Mouse (Mus musculus) layer of hippocampus, adult 2 months (tissue): ENCODE data around the gene Ppt1. TPM values are rescaled to one million over a fixed set of nuclear protein-coding genes. Genes with fewer than 3 reads are reported as not detected.

ENCODE experiments used
- DNase-seq, 2 experiments: peaks; one replicate each; pipeline ENCODE4 v3.0.0; 2022; ENCODE audit warnings: low spot score in 2 of 2
- H3K27ac ChIP-seq: fragments of 200-600 bp; 2 replicates; pipeline ENCODE4 v1.8.1; 2022
- H3K4me3 ChIP-seq: fragments of 200-600 bp; 2 replicates; pipeline ENCODE4 v1.8.1; 2022; ENCODE audit warnings: mild to moderate bottlenecking
- CTCF ChIP-seq: fragments of 200-600 bp; conservative IDR thresholded peaks from 2 replicates; pipeline ENCODE4 v1.8.1; 2022; ENCODE audit warnings: antibody characterized with exemption, mild to moderate bottlenecking, moderate library complexity
- total RNA-seq, 2 experiments: library from RNA; stranded (reverse); gene quantifications; 2 replicates each; pipeline ENCODE4 v1.2.3; 2021

The Ppt1 gene
- total RNA-seq, 2 experiments from 2014 or later: 84.6 to 88.1 TPM

DNA sequence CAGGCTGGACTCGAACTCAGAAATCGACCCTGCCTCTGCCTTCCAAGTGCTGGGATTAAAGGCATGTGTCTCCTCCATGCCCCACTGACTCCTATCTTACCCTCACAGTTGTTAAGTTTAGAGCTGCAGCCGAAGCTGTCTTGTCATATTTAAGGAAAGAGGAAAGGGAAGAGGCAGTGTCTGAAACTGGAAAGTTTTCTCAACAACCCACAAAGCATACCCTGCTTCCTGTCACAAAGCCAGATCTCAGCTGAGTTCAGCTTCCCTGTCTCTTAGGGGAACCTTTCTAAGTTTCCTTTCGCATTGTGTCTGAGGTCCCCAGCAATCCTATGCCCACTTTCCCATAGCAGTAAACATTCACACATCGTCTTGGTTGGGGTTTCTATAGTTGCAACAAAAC, 56.1 kb downstream of the Ppt1 start:
- Histone ChIP-seq H3K27ac (peak overlapping the region; percentile 94), H3K4me3 (no peak overlapping the region)
- no peak for DNase-seq
- no peak for TF ChIP-seq CTCF

DNA sequence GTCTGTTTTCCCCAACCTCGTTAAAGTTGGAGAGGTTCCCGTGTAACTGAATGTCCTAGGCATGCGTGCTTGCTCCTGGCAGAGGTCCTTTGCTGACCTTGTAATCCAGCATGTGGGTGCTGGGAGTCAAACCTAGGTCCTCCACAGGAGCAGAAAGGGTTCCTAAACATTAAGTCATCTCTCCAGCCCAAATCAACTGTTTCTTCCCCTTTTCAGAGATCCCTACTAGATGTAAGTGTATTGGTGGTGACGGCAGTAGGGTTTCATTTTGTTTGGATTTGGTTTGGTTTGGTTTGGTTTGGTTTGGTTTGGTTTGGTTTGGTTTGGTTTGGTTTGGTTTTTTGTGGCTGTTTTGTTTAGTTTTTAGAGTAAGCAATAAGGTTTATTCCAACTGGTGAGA, 61.7 kb downstream of the Ppt1 start:
- DNase-seq: no peak
- H3K4me3 ChIP-seq: no peak overlapping the region
- no peak overlapping the region for H3K27ac ChIP-seq
- no peak for TF ChIP-seq CTCF

DNA sequence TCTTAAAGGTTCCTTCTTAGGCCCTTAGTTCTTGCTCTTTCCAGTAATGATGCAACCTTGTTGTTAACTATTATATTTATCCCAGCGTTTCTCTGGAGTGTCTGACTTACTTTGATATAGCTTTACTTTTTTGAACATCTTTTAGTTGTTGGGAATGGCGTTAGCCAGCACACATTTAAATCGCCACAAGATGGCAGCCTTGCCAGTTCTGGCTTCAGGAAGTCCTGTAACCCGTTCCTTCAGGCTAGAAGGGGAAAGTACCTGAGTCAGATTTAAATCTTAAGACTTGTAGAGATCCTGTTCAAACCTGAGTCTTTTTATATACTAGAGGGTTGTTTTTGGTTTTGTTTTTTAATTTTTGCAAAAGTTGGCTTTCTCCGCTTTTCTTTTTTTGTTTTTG, 62.3 kb downstream of the Ppt1 start:
- peak; percentile 91 for TF ChIP-seq CTCF
- peak; percentile 70 to 73 for DNase-seq
- H3K27ac ChIP-seq: no peak overlapping the region
- H3K4me3 ChIP-seq: no peak overlapping the region

DNA sequence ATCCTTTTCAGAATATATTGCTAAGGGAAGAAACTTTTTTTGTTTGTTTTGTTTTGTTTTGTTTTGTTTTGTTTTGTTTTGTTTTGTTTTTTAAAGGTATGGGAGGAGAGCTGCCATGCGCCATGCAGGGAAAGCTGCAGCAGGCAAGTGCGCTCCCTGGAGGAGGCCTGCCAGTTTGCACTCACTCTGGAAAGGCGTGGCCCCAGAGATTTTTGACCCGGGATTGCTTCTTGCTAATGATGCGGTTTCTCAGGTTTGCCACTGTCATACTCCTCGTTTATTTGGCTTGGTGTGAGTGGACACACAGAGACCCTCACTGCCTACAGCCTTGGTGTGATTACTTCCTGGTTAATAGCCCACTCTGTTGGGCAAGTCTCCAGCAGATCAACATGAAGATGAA, 66.1 kb downstream of the Ppt1 start:
- Histone ChIP-seq H3K27ac (no peak overlapping the region), H3K4me3 (no peak overlapping the region)
- peak; percentile 70 for TF ChIP-seq CTCF
- no peak for DNase-seq

DNA sequence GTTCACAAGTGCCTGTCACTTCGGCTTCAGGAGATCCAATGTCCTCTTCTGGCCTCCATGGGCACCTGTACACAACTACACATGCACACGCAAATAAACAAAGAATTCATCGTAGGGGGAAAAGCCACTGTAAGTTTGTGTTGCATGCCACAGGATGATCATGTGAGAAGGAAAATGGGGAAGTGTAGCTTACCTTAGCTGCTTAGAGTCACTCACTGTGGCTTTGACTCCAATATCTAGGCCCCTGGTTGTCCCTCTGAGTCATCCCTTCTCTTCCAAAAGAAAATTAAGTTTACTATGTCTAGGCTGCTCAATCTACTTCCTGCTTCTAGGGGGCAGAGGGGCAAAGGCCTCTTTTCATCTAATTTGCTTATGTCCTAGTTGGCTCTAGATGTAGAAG, 67.7 kb downstream of the Ppt1 start:
- Histone ChIP-seq H3K27ac (no peak overlapping the region), H3K4me3 (no peak overlapping the region)
- DNase-seq: no peak
- TF ChIP-seq CTCF: no peak

DNA sequence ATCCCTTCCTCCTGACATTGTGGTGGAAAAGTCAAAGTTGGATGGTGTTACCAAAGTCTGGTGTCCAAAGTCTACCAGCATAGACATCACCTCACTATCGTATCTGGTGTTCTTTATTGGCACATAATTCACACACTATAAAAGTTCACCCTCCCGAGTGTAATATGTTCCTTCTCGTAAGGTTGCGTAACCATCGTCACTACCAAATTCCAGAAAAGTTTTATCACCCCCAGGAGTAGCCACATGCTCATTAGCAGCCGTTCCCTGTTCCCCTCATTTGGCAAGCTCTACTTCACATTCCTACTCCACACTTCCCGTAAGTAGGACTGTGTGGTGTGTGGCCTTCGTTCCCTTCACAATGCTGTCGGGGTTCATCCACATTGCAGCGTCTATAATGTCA, 69.3 kb downstream of the Ppt1 start:
- TF ChIP-seq CTCF: no peak
- DNase-seq: no peak
- Histone ChIP-seq H3K27ac (no peak overlapping the region), H3K4me3 (no peak overlapping the region)

Other genes starting within 250 kb of the Ppt1 start
- gene 9530002B09Rik, start 147.0 kb upstream of the Ppt1 start, total RNA-seq: not detected
- gene Cap1, start 49.8 kb downstream of the Ppt1 start, total RNA-seq: 100 to 1,000 TPM; 296 to 316 TPM
- gene Mfsd2a, start 124.9 kb downstream of the Ppt1 start, total RNA-seq: 10 to 100 TPM; 45.8 to 49.1 TPM
- gene Mycl, start 159.4 kb downstream of the Ppt1 start, total RNA-seq: 10 to 100 TPM; 31.8 to 32.4 TPM
- gene Trit1, start 180.4 kb downstream of the Ppt1 start, total RNA-seq: 10 to 100 TPM; 27.5 to 29.4 TPM